Mouse (Mus musculus) midbrain, embryonic 11.5 days (tissue): ENCODE data around the gene Cabp4. TPM values are rescaled to one million over a fixed set of nuclear protein-coding genes. Genes with fewer than 3 reads are reported as not detected.

Source experiments
- ATAC-seq: fragments of 200-750 bp; cut with Nextera tagmentation; 2 replicates; pipeline ENCODE4 v1.8.0; 2017; ENCODE audit warnings: moderate TSS enrichment, moderate library complexity; ENCODE audit not compliant: low FRiP score
- DNase-seq: peaks from one replicate; pipeline ENCODE4 v3.0.0; 2015; ENCODE audit warnings: low spot score; ENCODE audit errors: missing footprints
- H3K27ac ChIP-seq: fragments of 300-500 bp; sonication (generic); 2 replicates; pipeline ENCODE4 v1.5.1; 2014; ENCODE audit warnings: low read depth, low read length
- H3K27me3 ChIP-seq: fragments of 300-500 bp; sonication (generic); 2 replicates; pipeline ENCODE4 v1.6.1; 2014; ENCODE audit warnings: mild to moderate bottlenecking, low read length, moderate library complexity, mixed read lengths; ENCODE audit not compliant: control insufficient read depth, insufficient read depth
- H3K36me3 ChIP-seq: fragments of 300-500 bp; sonication (generic); 2 replicates; pipeline ENCODE4 v1.6.1; 2014; ENCODE audit warnings: mild to moderate bottlenecking, low read length, moderate library complexity, mixed read lengths; ENCODE audit not compliant: control insufficient read depth, insufficient read depth
- H3K4me1 ChIP-seq: fragments of 300-500 bp; sonication (generic); 2 replicates; pipeline ENCODE4 v1.6.1; 2014; ENCODE audit warnings: low read length; ENCODE audit not compliant: control insufficient read depth, insufficient read depth
- H3K4me2 ChIP-seq: fragments of 300-500 bp; sonication (generic); 2 replicates; pipeline ENCODE4 v1.6.1; 2014; ENCODE audit warnings: mild to moderate bottlenecking, moderate library complexity
- H3K4me3 ChIP-seq: fragments of 300-500 bp; sonication (generic); 2 replicates; pipeline ENCODE4 v1.5.1; 2014; ENCODE audit warnings: low read depth, low read length
- H3K9ac ChIP-seq: fragments of 300-500 bp; sonication (generic); 2 replicates; pipeline ENCODE4 v1.6.1; 2014; ENCODE audit warnings: low read length
- H3K9me3 ChIP-seq: fragments of 300-500 bp; sonication (generic); 2 replicates; pipeline ENCODE4 v1.6.1; 2016; ENCODE audit warnings: low read length; ENCODE audit not compliant: control insufficient read depth
- WGBS: fragments of 180-500 bp; shearing (Covaris S2); extraction: QIAGEN DNeasy Blood & Tissue Kit; methylation state at CpG from one replicate; pipeline ENCODE4 v1.1.7; 2014; 5-methylcytosine and 5-hydroxymethylcytosine counted together
- polyA plus RNA-seq: library from polyadenylated mRNA; unstranded; fragments of >200 nt; fragmentation: Nextera tagmentation; extraction: Ambion mirVana; gene quantifications from 2 replicates; pipeline ENCODE4 v1.2.1, GENCODE M21; 2014

Gene Cabp4
- polyA plus RNA-seq, 1 experiment from 2014 or later = not detected

GRCm38 (mm10) chr19:4169378-4169784 lies 25.5 kb upstream of the Cabp4 start:
- H3K27me3 ChIP-seq = no peaks in the 10 kb centered on the region
- peak overlapping the region; percentile 76 for H3K4me2 ChIP-seq
- peaks cover 7% of the 10 kb centered on the region for H3K4me1 ChIP-seq
- peak overlapping the region; percentile 74 for H3K27ac ChIP-seq
- peak overlapping the region; percentile 34 for H3K4me3 ChIP-seq
- peak overlapping the region; percentile 84 for H3K9ac ChIP-seq
- ATAC-seq = peak; percentile 95
- peak; percentile 100 for DNase-seq
- H3K9me3 ChIP-seq = no peaks in the 10 kb centered on the region
- no peaks in the 10 kb centered on the region for H3K36me3 ChIP-seq
- under 1% methylated on average over 42 of the region's 43 CpGs for WGBS

- no peaks in the 10 kb centered on the region for H3K27me3 ChIP-seq
- 80% methylated on average over 9 of the region's 9 CpGs for WGBS
- H3K4me2 ChIP-seq = no peak overlapping the region
- no peak overlapping the region for H3K27ac ChIP-seq
- H3K4me3 ChIP-seq = no peak overlapping the region
- no peak overlapping the region for H3K9ac ChIP-seq
- no peaks in the 10 kb centered on the region for H3K9me3 ChIP-seq
- ATAC-seq (no peak), DNase-seq (no peak)
- peaks cover 18% of the 10 kb centered on the region for H3K4me1 ChIP-seq
- no peaks in the 10 kb centered on the region for H3K36me3 ChIP-seq
Measured at GRCm38 (mm10) chr19:4166678-4167476, 23.0 kb upstream of the Cabp4 start.

DNA sequence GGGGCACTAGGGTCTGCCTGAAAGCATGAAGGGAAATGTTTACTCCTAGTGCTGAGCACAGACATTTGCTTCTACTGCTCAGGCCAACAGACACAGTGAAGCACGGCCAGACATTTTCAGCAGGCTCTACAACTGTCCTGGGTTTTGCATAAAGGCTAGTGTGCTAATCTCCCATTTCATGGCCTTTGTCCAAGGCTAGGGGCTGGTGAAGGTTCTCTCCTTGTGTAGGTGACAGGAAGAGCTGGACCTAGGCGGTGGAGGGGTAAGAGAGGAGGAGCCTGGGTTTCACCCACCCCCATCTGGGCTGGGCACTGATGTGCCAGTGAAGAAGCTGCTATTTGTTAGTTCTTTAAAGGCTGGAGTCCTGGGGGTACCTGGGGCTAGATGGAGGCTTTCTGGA lies 20.9 kb upstream of the Cabp4 start:
- Histone ChIP-seq H3K9me3 (no peaks in the 10 kb centered on the region), H3K4me1 (peaks cover 12% of the 10 kb centered on the region), H3K36me3 (peaks cover 4% of the 10 kb centered on the region; the same call in 1 of the 2 replicates), H3K9ac (no peak overlapping the region), H3K4me2 (no peak overlapping the region), H3K27ac (no peak overlapping the region), H3K4me3 (no peak overlapping the region), H3K27me3 (no peaks in the 10 kb centered on the region)
- ATAC-seq (no peak), DNase-seq (no peak)
- WGBS = 83% methylated on average over 2 of the region's 2 CpGs

- ATAC-seq = no peak
- Histone ChIP-seq H3K36me3 (peaks cover 9% of the 10 kb centered on the region; the same call in 1 of the 2 replicates), H3K4me3 (no peak overlapping the region), H3K9ac (no peak overlapping the region), H3K4me2 (no peak overlapping the region), H3K27ac (no peak overlapping the region), H3K4me1 (peaks cover 12% of the 10 kb centered on the region), H3K9me3 (no peaks in the 10 kb centered on the region), H3K27me3 (no peaks in the 10 kb centered on the region)
- WGBS = 79% methylated on average over 3 of the region's 3 CpGs
- DNase-seq = no peak
Measured at GRCm38 (mm10) chr19:4164100-4164499, 20.3 kb upstream of the Cabp4 start.

GRCm38 (mm10) chr19:4163543-4163887 lies 19.7 kb upstream of the Cabp4 start:
- H3K4me3 ChIP-seq = peak overlapping the region; percentile 51
- peaks cover 12% of the 10 kb centered on the region for H3K4me1 ChIP-seq
- DNase-seq (no peak), ATAC-seq (peak; percentile 43; the same call in 1 of the 2 replicates)
- H3K27ac ChIP-seq = peak overlapping the region; percentile 52
- H3K9me3 ChIP-seq = no peaks in the 10 kb centered on the region
- H3K4me2 ChIP-seq = peak overlapping the region; percentile 57
- no peaks in the 10 kb centered on the region for H3K27me3 ChIP-seq
- 34% methylated on average over 4 of the region's 4 CpGs for WGBS
- peaks cover 10% of the 10 kb centered on the region; the same call in 1 of the 2 replicates for H3K36me3 ChIP-seq
- peak overlapping the region; percentile 72 for H3K9ac ChIP-seq

DNA sequence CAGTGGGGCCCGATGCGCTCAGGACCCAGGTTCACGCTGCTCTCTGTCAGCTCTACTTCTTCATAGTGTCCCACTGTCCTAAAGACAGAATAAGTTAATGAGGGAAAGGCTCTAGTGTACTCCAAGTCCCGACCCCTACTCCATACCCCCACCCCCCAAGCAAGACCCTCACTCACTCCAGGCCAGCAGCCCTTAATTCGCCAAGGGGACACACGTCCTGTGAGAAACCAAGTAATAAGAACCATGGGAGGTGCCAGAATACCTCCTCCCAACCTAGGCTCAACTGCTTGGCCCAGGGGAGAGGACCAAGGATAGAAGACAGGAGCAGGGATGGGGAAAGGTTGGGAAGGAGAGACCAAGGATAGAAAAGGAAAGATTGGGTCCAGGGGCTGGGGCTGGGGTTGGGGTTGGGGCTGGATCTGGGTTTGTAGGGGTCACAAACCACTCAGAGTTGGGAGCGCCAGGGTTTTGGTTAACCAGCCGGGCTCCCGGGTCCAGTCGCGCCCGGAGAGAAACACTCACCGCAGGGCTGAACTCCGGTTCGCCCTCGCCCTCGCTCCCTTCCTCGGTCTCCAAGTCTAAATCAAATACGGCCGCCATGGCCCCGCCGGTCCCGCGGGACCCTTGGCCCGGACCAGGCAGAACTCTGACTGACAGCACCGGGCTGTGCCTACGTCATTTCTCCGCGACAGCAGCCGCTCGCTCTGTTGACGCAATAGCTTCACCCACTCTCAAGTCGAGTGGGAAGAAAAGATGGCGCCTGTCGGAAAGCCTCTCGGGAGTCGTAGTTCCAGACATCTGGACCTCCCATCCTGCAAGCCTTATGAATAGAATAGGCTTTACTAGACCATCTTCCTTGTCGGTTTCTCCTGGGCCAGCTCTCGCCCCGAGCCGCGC lies 19.1 kb upstream of the Cabp4 start, which contains the start of gene Rps6kb2:
Rps6kb2 (minus strand) TSS at position 709 of the 897 bp plus-strand sequence.
- peak; percentile 99 for DNase-seq
- peak within 1 kb of the TSS; percentile 52 for H3K27ac ChIP-seq
- peaks cover 12% of the 10 kb centered on the region for H3K4me1 ChIP-seq
- peak; percentile 91 for ATAC-seq
- peak within 1 kb of the TSS; percentile 57 for H3K4me2 ChIP-seq
- H3K9me3 ChIP-seq = no peaks in the 10 kb centered on the region
- peaks cover 14% of the 10 kb centered on the region; the same call in 1 of the 2 replicates for H3K36me3 ChIP-seq
- H3K4me3 ChIP-seq = peak within 1 kb of the TSS; percentile 51
- H3K27me3 ChIP-seq = no peaks in the 10 kb centered on the region
- WGBS = 7% methylated on average over 42 of the region's 42 CpGs
- peak within 1 kb of the TSS; percentile 72 for H3K9ac ChIP-seq

DNA sequence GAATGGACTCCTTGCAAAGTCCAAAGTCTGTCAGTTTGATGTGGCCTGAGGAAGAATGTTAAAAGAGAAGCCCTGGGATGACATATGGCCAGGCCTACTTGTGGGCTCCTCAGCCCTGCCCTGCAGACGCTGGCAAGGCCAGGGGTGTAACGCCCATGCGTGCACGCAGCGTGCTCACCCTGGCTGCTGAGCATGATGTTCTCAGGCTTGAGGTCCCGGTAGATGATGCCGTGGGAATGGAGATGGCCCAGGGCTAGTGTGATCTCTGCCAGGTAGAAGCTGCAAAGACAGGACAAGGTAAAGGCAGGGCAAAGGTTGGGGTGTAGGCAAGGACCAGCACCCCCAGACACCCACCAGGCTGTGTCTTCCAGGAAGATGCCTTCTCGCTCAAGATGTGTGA lies 15.2 kb upstream of the Cabp4 start:
- H3K9ac ChIP-seq = no peak overlapping the region
- DNase-seq (no peak), ATAC-seq (no peak)
- no peaks in the 10 kb centered on the region for H3K9me3 ChIP-seq
- H3K27ac ChIP-seq = no peak overlapping the region
- H3K4me3 ChIP-seq = no peak overlapping the region
- peaks cover 27% of the 10 kb centered on the region; the same call in 1 of the 2 replicates for H3K36me3 ChIP-seq
- H3K4me1 ChIP-seq = peaks cover 12% of the 10 kb centered on the region
- H3K4me2 ChIP-seq = no peak overlapping the region
- WGBS = 94% methylated on average over 8 of the region's 8 CpGs
- no peaks in the 10 kb centered on the region for H3K27me3 ChIP-seq

GRCm38 (mm10) chr19:4156771-4157170 lies 12.9 kb upstream of the Cabp4 start:
- Histone ChIP-seq H3K9ac (no peak overlapping the region), H3K4me2 (no peak overlapping the region), H3K4me1 (no peaks in the 10 kb centered on the region), H3K36me3 (peaks cover 27% of the 10 kb centered on the region; the same call in 1 of the 2 replicates), H3K4me3 (no peak overlapping the region), H3K9me3 (no peaks in the 10 kb centered on the region), H3K27ac (no peak overlapping the region), H3K27me3 (no peaks in the 10 kb centered on the region)
- DNase-seq = no peak
- 93% methylated on average over 12 of the region's 12 CpGs for WGBS
- ATAC-seq = no peak
